In the genomic region with DNA sequence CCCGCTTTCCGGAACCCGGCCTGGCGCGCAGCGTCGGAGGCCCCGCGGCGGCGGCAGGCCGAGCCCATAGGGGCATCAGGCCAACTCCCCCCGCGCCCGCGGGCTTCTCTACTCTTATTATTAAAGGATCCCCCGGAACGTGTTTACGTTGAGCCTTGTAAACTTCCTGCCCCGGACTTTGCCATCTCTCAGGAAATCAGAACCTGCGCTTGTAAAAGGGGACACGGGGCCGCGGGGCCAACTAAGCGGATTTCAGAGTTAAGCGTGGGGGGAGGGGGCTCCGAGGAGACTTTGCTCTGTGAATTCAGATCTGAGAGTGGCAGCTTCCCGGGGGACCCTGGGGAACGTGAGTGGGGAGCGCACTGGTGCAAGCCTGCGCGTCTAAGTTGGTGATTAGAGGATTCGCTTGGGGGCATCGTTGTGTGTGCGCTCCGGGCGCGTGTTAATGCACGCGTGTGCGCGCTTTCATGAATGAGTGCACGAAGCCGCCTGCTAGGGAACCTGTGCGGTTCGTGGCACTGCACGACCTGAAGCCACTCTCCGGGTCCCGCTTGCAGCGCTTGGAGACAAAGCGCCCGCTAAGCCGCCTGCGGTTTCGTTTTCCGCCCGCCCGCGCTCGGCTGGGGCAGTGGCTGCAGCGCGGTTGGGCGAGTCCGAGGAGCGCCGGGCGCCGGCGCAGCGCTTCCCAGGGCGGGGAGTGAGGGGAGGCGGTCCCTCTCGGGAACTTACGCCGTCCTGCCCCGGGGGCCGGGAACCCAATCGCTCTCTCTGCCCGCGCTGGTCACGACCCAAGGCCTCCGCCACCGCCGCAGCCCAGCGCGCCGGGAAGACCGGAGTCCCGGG, we compare ENCODE assay signal across 8 mouse cellular contexts. TPM values are rescaled to one million over a fixed set of nuclear protein-coding genes. Genes with fewer than 3 reads are reported as not detected.
DNase-seq lines count a peak whose midpoint lies in the region; ATAC-seq and TF ChIP-seq lines count a peak whose summit lies in the region.

No protein-coding gene starts in this region.

- DNase-seq in left cerebral cortex, adult 2 months (ENCODE audit: extremely low spot score in 1 of 2, low spot score in 2 of 2) = no peak
- no peak for DNase-seq in left cerebral cortex, adult 9 months (ENCODE audit: low spot score in 2 of 2)
- peak; percentile 34 for DNase-seq in fibroblast of lung, adult 2 months (ENCODE audit: low read depth)
- DNase-seq in heart, postnatal 0 days (ENCODE audit: low spot score) = peak; percentile 45
- peak; percentile 82 to 88 for DNase-seq in kidney, postnatal 4 days
- peak; percentile 70 for DNase-seq in urinary bladder, postnatal 25 days (ENCODE audit: low spot score)

- H3K4me1 ChIP-seq in heart, postnatal 0 days (ENCODE audit: control insufficient read depth, insufficient read depth) = peaks cover 16% of the 10 kb centered on the region; the same call in 1 of the 2 replicates
- peaks cover 28% of the 10 kb centered on the region for H3K4me1 ChIP-seq in midbrain, embryonic 12.5 days

- intact Hi-C loops in left cerebral cortex, adult 2 months (cut with DNase I) = no loop called here

- TF ChIP-seq CTCF in left cerebral cortex, adult 2 months (IDR thresholded peaks at IDR 0.05) = no peak
- no peak for TF ChIP-seq CTCF in heart, postnatal 0 days (IDR thresholded peaks at IDR 0.05; ENCODE audit: low read depth)

- H3K27ac ChIP-seq in left cerebral cortex, adult 2 months = peak overlapping the region; percentile 15; the same call in 1 of the 2 replicates
- no peak overlapping the region for H3K27ac ChIP-seq in heart, postnatal 0 days (ENCODE audit: low read depth)
- H3K27ac ChIP-seq in midbrain, embryonic 12.5 days (replicated peaks) = no peak overlapping the region

- peak overlapping the region; percentile 28; the same call in 1 of the 2 replicates for H3K9ac ChIP-seq in heart, postnatal 0 days (replicated peaks; ENCODE audit: low read depth, low read length)
- no peak overlapping the region; the same call in 1 of the 2 replicates for H3K9ac ChIP-seq in midbrain, embryonic 12.5 days (replicated peaks)

- H3K9me3 ChIP-seq in heart, postnatal 0 days (replicated peaks; ENCODE audit: control insufficient read depth, low read length) = no peaks in the 10 kb centered on the region
- H3K9me3 ChIP-seq in midbrain, embryonic 12.5 days = no peaks in the 10 kb centered on the region

- H3K4me3 ChIP-seq in left cerebral cortex, adult 2 months = peak overlapping the region; percentile 48
- peak overlapping the region; percentile 70 for H3K4me3 ChIP-seq in heart, postnatal 0 days (ENCODE audit: low read depth, low read length)
- H3K4me3 ChIP-seq in midbrain, embryonic 12.5 days = peak overlapping the region; percentile 46

- H3K4me2 ChIP-seq in heart, postnatal 0 days (ENCODE audit: low read depth, low read length) = peak overlapping the region; percentile 98
- H3K4me2 ChIP-seq in midbrain, embryonic 12.5 days (replicated peaks) = peak overlapping the region; percentile 69

- under 1% methylated on average over 74 of the region's 89 CpGs for WGBS in heart, postnatal 0 days
- WGBS in midbrain, embryonic 12.5 days = under 1% methylated on average over 88 of the region's 89 CpGs

- TF ChIP-seq EP300 in heart, postnatal 0 days (IDR thresholded peaks at IDR 0.05; ENCODE audit: low read depth) = no peak

- ATAC-seq in heart, postnatal 0 days (ENCODE audit: insufficient read depth, low read depth) = peak; percentile 86
- ATAC-seq in midbrain, embryonic 12.5 days (ENCODE audit: low FRiP score, low read depth) = no peak
- ATAC-seq in frontal cortex, adult (ENCODE audit: low TSS enrichment) = no peak

- peaks cover 99% of the 10 kb centered on the region for H3K27me3 ChIP-seq in heart, postnatal 0 days (ENCODE audit: control insufficient read depth, insufficient read depth, low read length)
- peaks cover 99% of the 10 kb centered on the region for H3K27me3 ChIP-seq in midbrain, embryonic 12.5 days

- H3K36me3 ChIP-seq in heart, postnatal 0 days (replicated peaks; ENCODE audit: control insufficient read depth, insufficient read depth, low read length) = no peaks in the 10 kb centered on the region
- H3K36me3 ChIP-seq in midbrain, embryonic 12.5 days = no peaks in the 10 kb centered on the region

RNA-seq across cellular contexts. Expression of a gene that starts 0.9 kb away (rescaled TPM):
- total RNA-seq in left cerebral cortex, adult 2 months (2021) = under 1 TPM; 0.79 to 0.91 TPM
- 1.3 and 3.1 TPM in 2 replicates for total RNA-seq in heart, postnatal 0 days (2014; rRNA removed; ENCODE audit: low replicate concordance)
- polyA plus RNA-seq in heart, postnatal 0 days (2015; fragmentation: Nextera tagmentation; extraction: Ambion mirVana) = 0.23 and 0.32 TPM in 2 replicates
- polyA plus RNA-seq in midbrain, embryonic 12.5 days (2016; fragmentation: Nextera tagmentation; extraction: Ambion mirVana) = 0.24 and 0.33 TPM in 2 replicates

RNA-seq across cellular contexts. Expression of a gene that starts 24.9 kb away (rescaled TPM):
- total RNA-seq in left cerebral cortex, adult 2 months (2021) = 10 to 100 TPM; 40.0 to 46.5 TPM
- total RNA-seq in heart, postnatal 0 days (2014; rRNA removed; ENCODE audit: low replicate concordance) = 26.5 and 26.8 TPM in 2 replicates
- polyA plus RNA-seq in heart, postnatal 0 days (2015; fragmentation: Nextera tagmentation; extraction: Ambion mirVana) = 22.7 and 24.3 TPM in 2 replicates
- polyA plus RNA-seq in midbrain, embryonic 12.5 days (2016; fragmentation: Nextera tagmentation; extraction: Ambion mirVana) = 59.6 and 61.4 TPM in 2 replicates

RNA-seq across cellular contexts. Expression of a gene that starts 32.7 kb away (rescaled TPM):
- total RNA-seq in left cerebral cortex, adult 2 months (2021) = 1 to 10 TPM; 1.5 to 2.3 TPM
- total RNA-seq in heart, postnatal 0 days (2014; rRNA removed; ENCODE audit: low replicate concordance) = 6.6 and 16.4 TPM in 2 replicates
- polyA plus RNA-seq in heart, postnatal 0 days (2015; fragmentation: Nextera tagmentation; extraction: Ambion mirVana) = 2.5 and 3.3 TPM in 2 replicates
- polyA plus RNA-seq in midbrain, embryonic 12.5 days (2016; fragmentation: Nextera tagmentation; extraction: Ambion mirVana) = 6.8 and 17.4 TPM in 2 replicates

RNA-seq across cellular contexts. Expression of a gene that starts 44.4 kb away (rescaled TPM):
- total RNA-seq in left cerebral cortex, adult 2 months (2021) = under 1 TPM in 1 of 2 experiments, not detected in 1; 0.21 TPM
- total RNA-seq in heart, postnatal 0 days (2014; rRNA removed; ENCODE audit: low replicate concordance) = 0.35 and 1.9 TPM in 2 replicates
- 0.12 and 0.16 TPM in 2 replicates for polyA plus RNA-seq in heart, postnatal 0 days (2015; fragmentation: Nextera tagmentation; extraction: Ambion mirVana)
- polyA plus RNA-seq in midbrain, embryonic 12.5 days (2016; fragmentation: Nextera tagmentation; extraction: Ambion mirVana) = 0.46 and 1.3 TPM in 2 replicates

Comparison
In these comparisons a context has a peak if more than half of its experiments do, and no peak if none do; other contexts are left out.
1. DNase-seq: peak in fibroblast of lung, adult 2 months (single experiment), heart, postnatal 0 days (single experiment), kidney, postnatal 4 days (2 of 2) and urinary bladder, postnatal 25 days (single experiment); none in left cerebral cortex, adult 2 months (0 of 2) and left cerebral cortex, adult 9 months (0 of 2).
2. Peak in every context shown above with its lines, with median percentiles within 50 percentile points of each other: H3K4me3 ChIP-seq.